Mouse (Mus musculus): ENCODE measurements around the gene Prickle2.

Gene Prickle2

GRCm38 (mm10) chr6:92395143-92395542, 310.8 kb downstream of the Prickle2 start:
- in situ Hi-C loops (cut with MboI; ENCODE audit: low sequenced_read_pairs) = no loop called here

- in situ Hi-C loops (cut with MboI; ENCODE audit: low sequenced_read_pairs) = no loop called here
These were observed 311.3 kb downstream of the Prickle2 start for GRCm38 (mm10) chr6:92394628-92395027.

- in situ Hi-C loops (cut with MboI; ENCODE audit: low sequenced_read_pairs) = no loop called here
These were observed 315.6 kb downstream of the Prickle2 start for GRCm38 (mm10) chr6:92390321-92390720.

DNA sequence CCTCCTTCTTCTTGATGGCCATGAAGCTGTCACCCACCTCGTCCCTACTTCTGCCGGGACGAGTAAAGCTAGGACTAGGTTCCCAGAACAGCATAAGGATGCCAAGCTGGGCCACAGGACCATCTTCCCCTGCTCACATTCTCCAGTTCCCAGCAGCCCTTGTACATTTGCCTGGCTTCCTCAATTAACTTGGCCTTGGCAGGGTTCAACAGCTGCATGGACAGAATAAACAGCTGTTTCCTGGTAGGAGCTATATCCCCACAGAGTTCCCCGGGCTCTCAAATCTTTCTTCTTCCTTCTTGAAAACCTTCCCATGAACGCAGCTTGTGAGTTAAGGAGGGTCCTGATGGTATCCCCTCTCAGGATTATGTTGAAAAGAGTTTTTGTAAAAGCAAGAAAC, 317.3 kb downstream of the Prickle2 start:
- in situ Hi-C loops (cut with MboI; ENCODE audit: low sequenced_read_pairs) = no loop called here

DNA sequence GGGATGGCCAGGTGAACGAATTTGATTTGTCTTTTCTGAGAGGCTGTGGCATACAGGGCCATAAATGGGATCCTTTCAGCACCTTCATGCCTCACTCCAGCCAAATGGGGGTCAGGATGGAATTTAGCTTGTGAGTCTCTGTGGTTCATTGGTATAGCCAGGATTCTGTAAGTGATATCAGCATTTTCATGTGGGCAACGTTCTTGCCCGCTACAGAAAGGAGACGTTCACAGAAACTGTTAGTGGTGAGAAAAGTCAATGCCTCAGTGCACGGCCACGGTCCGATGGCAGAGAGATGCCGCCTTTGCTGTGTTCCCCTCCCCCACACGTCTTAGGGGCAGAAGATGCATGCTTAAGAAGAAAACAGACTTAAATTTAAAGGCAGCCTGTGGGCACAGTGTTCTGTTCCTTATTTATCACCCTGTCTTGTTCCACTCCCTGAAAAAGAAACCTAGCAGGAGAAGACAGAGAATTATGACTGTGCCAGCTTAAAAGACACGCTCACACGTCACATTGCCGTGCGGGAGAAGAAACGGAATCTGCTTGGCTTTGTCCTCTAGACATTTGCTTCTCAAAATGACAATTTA, 322.7 kb downstream of the Prickle2 start:
- in situ Hi-C loops (cut with MboI; ENCODE audit: low sequenced_read_pairs) = no loop called here

GRCm38 (mm10) chr6:92381085-92381484, 324.9 kb downstream of the Prickle2 start:
- in situ Hi-C loops (cut with MboI; ENCODE audit: low sequenced_read_pairs) = no loop called here

- in situ Hi-C loops (cut with MboI; ENCODE audit: low sequenced_read_pairs) = no loop called here
These were observed 331.1 kb downstream of the Prickle2 start for GRCm38 (mm10) chr6:92374826-92375225.

DNA sequence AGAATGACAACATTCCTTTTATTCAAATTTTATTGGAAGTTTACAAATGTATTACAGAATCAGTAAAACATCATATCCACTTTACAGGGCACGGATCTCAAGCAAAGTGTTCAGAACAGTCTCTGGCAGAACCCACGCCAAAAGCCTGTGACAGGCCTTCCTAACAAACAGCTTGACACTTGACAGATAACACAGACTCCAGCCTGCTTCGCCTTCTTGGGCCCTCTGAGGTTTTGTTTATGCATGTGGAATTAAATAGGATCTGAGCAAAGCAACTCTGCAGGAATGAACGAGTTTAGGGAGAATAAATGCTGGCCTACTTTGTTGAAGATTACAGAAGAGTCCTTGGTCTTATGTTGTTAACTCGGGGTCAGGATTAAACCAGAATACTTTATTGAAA, 335.1 kb downstream of the Prickle2 start:
- in situ Hi-C loops (cut with MboI; ENCODE audit: low sequenced_read_pairs) = no loop called here

DNA sequence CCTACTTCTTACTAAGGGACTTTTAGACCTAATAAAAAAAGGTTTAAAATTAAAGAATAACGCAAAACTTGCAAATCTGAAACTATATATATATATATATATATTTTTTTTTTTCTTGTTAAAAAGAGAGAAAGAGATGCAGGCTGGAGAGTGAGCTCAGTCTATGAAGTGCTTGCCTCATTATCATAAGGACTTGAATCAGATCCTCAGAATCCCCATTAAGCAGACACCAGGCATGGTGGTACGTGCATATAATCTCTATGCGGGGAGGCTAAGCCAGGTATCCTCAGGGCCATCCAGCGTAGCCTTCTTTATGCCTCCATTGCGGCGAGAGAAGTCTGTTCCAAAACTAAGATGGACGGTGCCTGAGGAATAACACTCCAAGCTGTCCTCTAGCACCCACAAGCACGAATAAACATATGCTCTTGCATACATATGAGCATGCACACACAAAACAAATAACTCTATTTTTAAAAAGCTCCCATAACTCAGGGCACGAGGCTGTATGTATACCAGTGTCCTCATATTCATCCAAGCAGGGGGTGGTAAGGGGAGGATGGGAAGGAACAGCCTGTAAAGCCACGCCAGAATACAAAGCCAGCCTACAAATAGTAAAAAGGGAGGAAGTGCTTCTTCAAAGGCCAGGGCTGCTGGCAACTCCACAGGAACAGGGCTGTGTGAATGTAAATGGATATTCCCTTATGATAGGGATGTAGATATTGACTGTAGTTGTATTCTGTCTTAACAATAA, 358.5 kb downstream of the Prickle2 start:
- in situ Hi-C loops (cut with MboI; ENCODE audit: low sequenced_read_pairs) = no loop called here

DNA sequence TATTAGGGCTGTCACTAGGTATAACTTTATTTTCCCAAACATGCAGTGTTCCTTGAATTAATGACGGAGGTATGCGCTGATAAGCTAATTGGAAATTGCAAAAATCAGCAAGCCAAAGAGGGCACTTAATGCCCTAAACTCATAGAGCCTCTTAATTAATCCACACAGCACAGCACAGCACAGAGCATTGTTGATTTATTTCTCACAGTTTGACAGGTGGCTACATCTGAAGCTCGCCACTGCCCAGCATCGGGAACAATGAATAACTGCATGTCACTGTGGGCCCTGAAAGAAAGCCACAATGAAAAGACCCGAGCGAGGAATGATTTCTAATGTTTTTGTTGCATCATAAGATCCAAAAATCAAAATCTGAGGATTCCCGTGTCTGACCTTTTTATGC, 359.2 kb downstream of the Prickle2 start:
- in situ Hi-C loops (cut with MboI; ENCODE audit: low sequenced_read_pairs) = no loop called here

DNA sequence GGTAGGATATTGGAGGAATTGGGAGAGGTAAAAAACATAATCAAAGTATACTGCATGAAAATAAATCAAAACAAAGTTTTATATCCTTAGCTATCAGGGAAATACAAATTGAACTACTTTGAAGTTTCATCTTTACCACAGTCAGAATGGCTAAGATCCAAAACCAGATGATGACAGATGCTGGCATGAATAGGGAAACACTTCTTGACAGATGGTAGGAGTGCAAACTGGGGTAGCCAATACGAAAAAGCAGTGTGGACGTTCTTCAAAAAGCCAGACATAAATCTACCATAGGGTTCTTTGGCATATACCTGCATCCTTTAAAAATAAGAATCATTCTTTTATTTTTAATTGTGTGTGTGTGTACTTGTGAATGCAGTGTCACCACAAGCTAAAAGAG, 360.8 kb downstream of the Prickle2 start:
- in situ Hi-C loops (cut with MboI; ENCODE audit: low sequenced_read_pairs) = no loop called here

DNA sequence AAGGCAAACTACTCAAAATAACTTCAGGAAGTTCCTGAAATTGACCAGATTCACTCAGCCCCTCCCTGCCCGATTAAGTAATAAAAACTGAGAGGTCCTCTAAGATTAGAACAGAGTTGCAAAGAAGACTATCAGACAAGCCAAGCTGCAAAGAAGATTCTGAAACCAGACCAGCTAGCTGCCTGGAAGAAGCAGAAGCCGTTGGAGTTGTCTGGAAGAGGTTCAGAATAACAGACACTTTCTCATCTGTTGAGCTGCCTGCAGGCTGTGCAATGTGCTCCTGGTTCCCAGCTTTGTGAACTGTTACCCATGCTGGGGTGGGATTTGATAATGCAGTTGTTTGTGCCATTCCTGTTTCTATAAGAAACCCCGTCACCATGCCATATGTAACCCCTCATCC, 361.4 kb downstream of the Prickle2 start:
- in situ Hi-C loops (cut with MboI; ENCODE audit: low sequenced_read_pairs) = no loop called here

Measured in CH12F3 (cell line).